Mouse (Mus musculus): ENCODE measurements around the gene Zfp105. TPM values are rescaled to one million over a fixed set of nuclear protein-coding genes. Genes with fewer than 3 reads are reported as not detected.

Zfp105 gene
- 1 to 10 TPM; 1.0 to 1.1 TPM for total RNA-seq (2021)
- long read RNA-seq, experiment 1, partial matches to known transcripts: 0 of 2 reads
- long read RNA-seq, experiment 1, other reads (novel, unspliced or antisense): 0 of 2 reads
- long read RNA-seq, experiment 2: 0 reads

DNA sequence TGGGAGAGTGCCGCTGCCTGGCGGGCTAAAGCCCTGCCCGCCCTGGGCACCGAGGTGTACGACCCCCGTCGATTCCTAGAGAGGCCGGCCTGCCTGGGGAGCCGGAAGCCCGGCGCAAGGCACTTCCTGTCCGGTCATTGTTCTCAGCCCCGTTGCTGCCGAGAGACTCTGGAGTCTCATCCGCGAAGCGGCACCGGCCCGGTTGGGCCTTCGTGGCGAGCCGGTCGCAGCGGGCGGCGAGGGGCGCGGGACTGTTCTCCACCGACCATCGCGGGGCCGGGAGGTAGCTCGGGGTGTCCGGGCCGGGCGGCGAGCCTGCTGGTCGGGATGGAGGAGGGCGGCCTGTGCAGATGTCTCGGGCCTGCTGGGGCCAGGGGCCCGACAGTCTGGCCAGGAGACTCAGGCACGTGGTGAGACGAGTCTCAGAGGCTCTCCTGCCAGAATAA lies at the start of gene Zfp105:
Gene Zfp105 (plus strand): TSS at position 137 of the 446 bp plus-strand sequence.
- DNase-seq: peak; percentile 62 to 67

DNA sequence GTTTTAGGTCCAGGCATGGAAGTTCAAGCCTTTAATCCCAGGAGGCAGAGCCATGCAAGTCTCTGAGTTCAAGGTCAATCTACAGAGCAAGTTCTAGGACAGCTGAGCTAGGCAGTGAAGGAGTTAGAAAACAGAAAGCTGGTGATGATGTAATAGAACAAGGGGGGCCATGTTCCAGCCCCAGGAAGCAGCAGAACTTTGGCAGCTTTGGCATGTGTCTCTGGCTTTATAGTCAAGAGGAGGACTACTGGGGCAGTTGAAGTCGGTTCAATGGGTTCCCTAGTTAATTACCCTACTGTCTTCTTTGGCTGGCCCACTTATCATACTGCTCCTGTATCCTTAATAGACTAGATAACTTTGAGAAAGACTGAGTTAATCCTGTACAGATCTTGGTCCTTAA lies 48.2 kb upstream of the Zfp105 start:
- DNase-seq: no peak

- DNase-seq: no peak
Observed at GRCm38 (mm10) chr9:122875145-122875544, 47.7 kb upstream of the Zfp105 start.

DNA sequence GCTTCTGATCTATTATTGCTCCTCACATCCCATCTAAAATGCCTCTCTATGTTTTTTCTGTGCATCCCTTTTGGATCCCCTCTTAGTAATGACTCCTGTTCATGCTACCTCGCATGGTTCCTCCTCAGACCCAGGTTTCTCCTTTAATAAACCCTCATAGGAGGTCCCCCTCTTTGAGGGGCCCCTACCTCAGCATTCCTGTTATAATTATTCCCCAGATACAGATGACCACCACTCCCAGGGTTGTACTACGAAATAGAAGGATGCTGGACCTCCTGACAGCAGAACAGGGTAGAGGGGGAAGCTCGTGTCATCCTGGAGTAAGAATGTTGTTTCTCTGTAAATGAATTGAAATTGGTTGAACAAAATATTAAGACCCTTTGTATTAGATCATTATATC lies 37.5 kb upstream of the Zfp105 start, which contains the start of gene Zkscan7:
Gene Zkscan7 (plus strand): TSS at position 301 of the 400 bp plus-strand sequence.
- no peak for DNase-seq

DNA sequence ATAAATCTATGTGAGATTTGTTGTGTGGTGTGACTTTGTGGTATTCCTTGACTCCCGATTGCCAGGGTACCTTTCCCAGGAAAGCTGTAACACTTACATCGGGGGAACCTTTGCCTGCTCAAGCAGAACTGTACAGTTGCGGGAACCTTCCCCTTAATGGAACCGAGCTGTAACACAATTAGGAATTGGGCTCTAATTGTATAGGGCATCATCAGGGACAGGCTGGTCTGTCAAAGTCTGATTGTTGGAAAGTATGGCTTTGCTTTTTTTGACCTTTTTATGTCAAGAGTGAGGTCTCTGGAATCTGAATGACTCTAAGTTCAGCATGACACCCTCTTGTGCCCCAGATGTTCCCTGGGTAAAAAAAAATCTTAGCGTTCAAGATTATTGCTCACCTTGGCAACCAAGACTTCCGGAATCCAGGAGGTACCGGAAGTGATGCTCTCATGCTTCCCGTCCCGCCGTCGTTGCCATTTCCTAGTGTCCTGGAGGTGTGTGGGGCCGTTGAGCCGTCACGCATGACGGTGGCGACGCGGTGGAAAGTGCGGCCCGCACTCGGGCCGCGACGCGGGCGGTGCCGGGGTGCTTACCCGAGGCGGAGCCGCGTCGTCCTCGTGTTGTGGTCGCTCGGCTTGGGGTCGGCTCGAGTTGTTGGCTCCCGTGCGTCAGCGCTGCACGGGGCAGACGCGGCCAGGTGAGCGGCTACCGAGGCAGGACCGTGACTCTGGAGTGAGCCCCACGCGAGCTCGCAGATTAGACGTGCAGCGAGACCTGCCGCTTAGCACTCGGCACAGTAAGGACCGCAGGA lies 36.3 kb upstream of the Zfp105 start:
- peak; percentile 63 to 66 for DNase-seq

DNA sequence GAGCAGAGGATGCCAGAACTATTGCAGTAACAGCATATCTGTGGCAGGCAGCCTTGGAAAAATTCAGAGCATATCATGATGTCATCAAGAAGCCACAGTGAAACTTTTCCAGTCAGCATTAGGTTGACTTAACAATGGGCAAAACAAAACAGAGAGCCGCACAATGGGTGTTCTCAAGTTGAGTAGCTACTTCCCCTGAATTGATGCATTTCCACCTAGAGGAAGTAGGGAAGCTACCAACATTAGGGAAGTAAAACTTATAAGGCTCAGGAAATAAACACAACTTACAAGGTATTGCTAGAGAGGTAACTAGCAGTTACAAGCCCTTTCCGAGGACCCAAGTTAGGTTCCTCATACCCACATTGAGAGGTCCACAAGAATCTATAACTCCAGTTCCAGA lies 21.8 kb upstream of the Zfp105 start:
- DNase-seq: no peak

- peak; percentile 33 to 35 for DNase-seq
Observed at GRCm38 (mm10) chr9:122902717-122903535, 19.9 kb upstream of the Zfp105 start.

GRCm38 (mm10) chr9:122922436-122922835 lies 436 bp upstream of the Zfp105 start:
- DNase-seq: no peak

DNA sequence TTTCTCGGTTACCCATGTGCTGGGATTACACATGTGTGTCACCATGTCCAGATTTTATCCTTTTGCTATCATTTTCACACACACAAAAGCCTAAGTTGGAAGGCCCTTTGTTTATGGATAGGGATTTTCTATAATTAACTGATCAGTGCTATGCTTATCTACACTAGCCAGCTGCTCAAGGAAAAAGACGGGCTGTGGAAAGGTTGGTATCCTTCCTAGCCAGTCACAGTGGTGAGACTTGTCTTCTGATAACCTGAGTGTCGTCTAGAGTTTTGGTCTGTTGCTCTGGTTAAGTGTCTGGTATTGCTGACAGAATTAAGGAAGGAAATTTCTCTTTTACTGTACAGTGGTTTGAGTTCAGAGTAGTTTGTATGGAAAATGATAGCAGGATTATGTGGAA lies 6.0 kb downstream of the Zfp105 start:
- no peak for DNase-seq

GRCm38 (mm10) chr9:122950643-122951475 lies 28.0 kb downstream of the Zfp105 start, which contains the start of the genes 1110059G10Rik and Kif15:
1110059G10Rik (minus strand) TSS chr9:122951000.
Kif15 (plus strand) TSS chr9:122951046.
- peak; percentile 89 to 97 for DNase-seq

Other genes with a start within 250 kb of the Zfp105 start
- gene Topaz1, start 175.7 kb upstream of the Zfp105 start, total RNA-seq (2021): not detected
- gene Tcaim, start 117.5 kb upstream of the Zfp105 start, total RNA-seq (2021): 10 to 100 TPM; 45.2 to 47.6 TPM
- not detected for gene Gm35549, start 79.0 kb upstream of the Zfp105 start, total RNA-seq (2021)
- gene Zfp445, start 57.1 kb upstream of the Zfp105 start, total RNA-seq (2021): 10 to 100 TPM; 55.1 to 62.7 TPM
- 1 to 10 TPM; 6.3 to 6.8 TPM for gene Zkscan7, start 37.4 kb upstream of the Zfp105 start, total RNA-seq (2021)
- gene 1110059G10Rik, start 27.9 kb downstream of the Zfp105 start, total RNA-seq (2021): 10 to 100 TPM; 15.4 to 16.6 TPM
- under 1 TPM; 0.67 to 0.77 TPM for gene Kif15, start 28.0 kb downstream of the Zfp105 start, total RNA-seq (2021)
- gene Tmem42, start 98.3 kb downstream of the Zfp105 start, total RNA-seq (2021): 10 to 100 TPM; 12.1 to 12.4 TPM
- not detected for gene Tgm4, start 111.7 kb downstream of the Zfp105 start, total RNA-seq (2021)
- 10 to 100 TPM; 38.7 to 39.7 TPM for gene Zdhhc3, start 190.1 kb downstream of the Zfp105 start, total RNA-seq (2021)
- 10 to 100 TPM; 30.3 to 31.3 TPM for gene Exosc7, start 190.1 kb downstream of the Zfp105 start, total RNA-seq (2021)
- gene Clec3b, start 227.9 kb downstream of the Zfp105 start, total RNA-seq (2021): 10 to 100 TPM; 39.9 to 51.1 TPM